Mouse (Mus musculus): ENCODE data around the gene Rhox12. TPM values are rescaled to one million over a fixed set of nuclear protein-coding genes. Genes with fewer than 3 reads are reported as not detected.

The Rhox12 gene
- total RNA-seq (2021), result not detected

- DNase-seq (ENCODE audit: low spot score in 2 of 2), result no peak
- intact Hi-C loops (cut with DNase I), result no loop called here
Observed at GRCm38 (mm10) chrX:38110807-38111206, at the start of gene Rhox12. TSS of gene Rhox12 (minus strand) at chrX:38110907.

GRCm38 (mm10) chrX:38159097-38159496 lies 48.4 kb upstream of the Rhox12 start:
- DNase-seq (ENCODE audit: low spot score in 2 of 2), result no peak
- intact Hi-C loops (cut with DNase I), result no loop called here

GRCm38 (mm10) chrX:38121478-38121877 lies 10.8 kb upstream of the Rhox12 start:
- intact Hi-C loops (cut with DNase I), result no loop called here
- DNase-seq (ENCODE audit: low spot score in 2 of 2), result no peak

GRCm38 (mm10) chrX:38120982-38121381 lies 10.3 kb upstream of the Rhox12 start, which contains the start of gene Rhox13:
TSS of gene Rhox13 (plus strand) at chrX:38121219.
- DNase-seq (ENCODE audit: low spot score in 2 of 2), result no peak
- intact Hi-C loops (cut with DNase I), result no loop called here

GRCm38 (mm10) chrX:38085041-38085440 lies 25.7 kb downstream of the Rhox12 start, which contains the start of gene Rhox11:
TSS of gene Rhox11 (minus strand) at chrX:38085141.
- intact Hi-C loops (cut with DNase I), result loop anchor here (2.0 to 5.0 kb wide), 2 partner anchors 94 to 352 kb away; no protein-coding TSS in a partner anchor

GRCm38 (mm10) chrX:38084226-38084625 lies 26.5 kb downstream of the Rhox12 start:
- intact Hi-C loops (cut with DNase I), result loop anchor here (2.0 kb wide), 1 partner anchor 95 kb away; no protein-coding TSS in a partner anchor
- DNase-seq (ENCODE audit: low spot score in 2 of 2), result peak; percentile 23 to 39

More at GRCm38 (mm10) chrX:38085041-38085440, 25.7 kb downstream of the Rhox12 start, which contains the start of gene Rhox11:
- no peak for DNase-seq (ENCODE audit: low spot score in 2 of 2)

- no peak for DNase-seq (ENCODE audit: low spot score in 2 of 2)
- intact Hi-C loops (cut with DNase I), result no loop called here
Observed at GRCm38 (mm10) chrX:38066175-38066574, 44.5 kb downstream of the Rhox12 start, which contains the start of gene Rhox10. TSS of gene Rhox10 (plus strand) at chrX:38066475.

- peak in 1 of 2 experiments; percentile 3 for DNase-seq (ENCODE audit: low spot score in 2 of 2)
- intact Hi-C loops (cut with DNase I), result no loop called here
Observed at GRCm38 (mm10) chrX:38061544-38061943, 49.2 kb downstream of the Rhox12 start.

Other genes with a start within 250 kb of the Rhox12 start
- gene Rhox8, start 232.0 kb downstream of the Rhox12 start, total RNA-seq (2021), result not detected
- not detected for gene Rhox7b, start 213.7 kb downstream of the Rhox12 start, total RNA-seq (2021)
- gene Rhox9, start 209.1 kb downstream of the Rhox12 start, total RNA-seq (2021), result not detected
- gene Btg1-ps1, start 92.1 kb downstream of the Rhox12 start, total RNA-seq (2021), result not detected
- not detected for gene Btg1-ps2, start 67.8 kb downstream of the Rhox12 start, total RNA-seq (2021)
- not detected for gene Rhox10, start 44.4 kb downstream of the Rhox12 start, total RNA-seq (2021)
- not detected for gene Rhox11, start 25.8 kb downstream of the Rhox12 start, total RNA-seq (2021)
- gene Rhox13, start 10.3 kb upstream of the Rhox12 start, total RNA-seq (2021), result not detected
- gene Zbtb33, start 78.9 kb upstream of the Rhox12 start, total RNA-seq (2021), result 10 to 100 TPM; 21.0 to 26.3 TPM
- gene Tmem255a, start 141.5 kb upstream of the Rhox12 start, total RNA-seq (2021), result 10 to 100 TPM; 16.4 to 19.5 TPM
- gene Atp1b4, start 205.3 kb upstream of the Rhox12 start, total RNA-seq (2021), result not detected

All from left cerebral cortex, postnatal 25 days (tissue).